Mouse (Mus musculus) lung, postnatal 0 days (tissue): ENCODE data around the gene Arhgap19.

Experiments used
- CTCF ChIP-seq: IDR thresholded peaks from 2 replicates; pipeline ENCODE4 v1.5.1; 2016; ENCODE audit warnings: antibody characterized with exemption, mild to moderate bottlenecking
- EP300 ChIP-seq: IDR thresholded peaks from 2 replicates; pipeline ENCODE4 v1.6.1; 2016; ENCODE audit warnings: antibody characterized with exemption, mild to moderate bottlenecking, control low read depth

DNA sequence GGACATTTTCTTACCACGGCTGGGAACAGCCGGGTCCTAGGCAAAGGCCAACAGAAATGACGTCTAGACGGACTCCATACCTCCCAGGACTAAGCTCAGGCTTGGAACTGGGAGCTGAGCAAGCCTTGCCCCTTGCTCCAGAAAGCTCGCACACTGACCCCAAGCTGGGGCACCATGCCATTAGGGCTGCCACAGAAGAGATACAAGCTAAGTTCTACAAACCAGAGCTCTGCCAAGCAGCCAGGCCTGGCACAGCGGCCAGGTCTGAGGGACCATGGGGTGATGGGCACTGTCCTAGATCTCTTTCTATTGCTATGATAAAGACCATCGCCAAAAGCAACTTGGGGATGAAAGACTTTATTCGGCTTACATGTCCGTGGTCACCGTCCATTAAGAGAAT is 10.7 kb upstream of the Arhgap19 start:
- TF ChIP-seq CTCF (no peak), EP300 (no peak)
